Mouse (Mus musculus): ENCODE data around the gene Arl13a. TPM values are rescaled to one million over a fixed set of nuclear protein-coding genes. Genes with fewer than 3 reads are reported as not detected.

Gene Arl13a
- polyA plus RNA-seq, 1 experiment = 0.14 TPM

Other genes starting within 250 kb of the Arl13a start
- gene Sytl4, start 205.7 kb upstream of the Arl13a start, polyA plus RNA-seq (2012; rRNA removed) = 42.9 and 56.1 TPM in 2 replicates
- 24.0 and 31.0 TPM in 2 replicates for gene Cstf2, start 128.3 kb upstream of the Arl13a start, polyA plus RNA-seq (2012; rRNA removed)
- gene Xkrx, start 25.4 kb upstream of the Arl13a start, polyA plus RNA-seq (2012; rRNA removed) = 8.8 and 11.9 TPM in 2 replicates
- not detected in 2 replicates for gene Nox1, start 34.5 kb downstream of the Arl13a start, polyA plus RNA-seq (2012; rRNA removed)
- gene Trmt2b, start 89.5 kb downstream of the Arl13a start, polyA plus RNA-seq (2012; rRNA removed) = 9.3 and 11.5 TPM in 2 replicates
- 0.63 and 1.0 TPM in 2 replicates for gene Tmem35a, start 107.7 kb downstream of the Arl13a start, polyA plus RNA-seq (2012; rRNA removed)
- gene Cenpi, start 120.6 kb downstream of the Arl13a start, polyA plus RNA-seq (2012; rRNA removed) = 0.27 and 0.43 TPM in 2 replicates
- gene Drp2, start 217.1 kb downstream of the Arl13a start, polyA plus RNA-seq (2012; rRNA removed) = 0.81 and 1.3 TPM in 2 replicates

All from gonadal fat pad, adult 2 months (tissue).